Mouse (Mus musculus): Measurements from ENCODE around the gene Ldb2.

Gene Ldb2

DNA sequence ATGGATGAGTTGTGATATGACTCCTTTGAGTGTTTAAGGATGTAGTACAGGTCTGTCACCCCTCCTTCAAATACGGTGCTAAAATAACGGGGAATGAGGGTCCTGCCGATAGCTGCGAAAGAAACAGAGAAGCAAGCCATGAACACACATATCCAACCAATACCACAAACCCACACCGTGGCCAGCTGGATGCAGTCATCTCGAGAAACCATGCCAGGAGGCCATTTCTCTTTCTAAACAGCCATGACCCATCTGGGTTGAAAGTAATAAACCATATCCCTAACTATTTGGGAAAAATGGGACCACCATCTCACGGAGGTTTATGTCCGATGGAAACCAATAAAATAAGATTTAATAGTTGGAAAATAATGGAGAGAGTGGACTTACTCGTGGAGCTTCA, 257.7 kb downstream of the Ldb2 start:
- DNase-seq (ENCODE audit: low spot score) = no peak

DNA sequence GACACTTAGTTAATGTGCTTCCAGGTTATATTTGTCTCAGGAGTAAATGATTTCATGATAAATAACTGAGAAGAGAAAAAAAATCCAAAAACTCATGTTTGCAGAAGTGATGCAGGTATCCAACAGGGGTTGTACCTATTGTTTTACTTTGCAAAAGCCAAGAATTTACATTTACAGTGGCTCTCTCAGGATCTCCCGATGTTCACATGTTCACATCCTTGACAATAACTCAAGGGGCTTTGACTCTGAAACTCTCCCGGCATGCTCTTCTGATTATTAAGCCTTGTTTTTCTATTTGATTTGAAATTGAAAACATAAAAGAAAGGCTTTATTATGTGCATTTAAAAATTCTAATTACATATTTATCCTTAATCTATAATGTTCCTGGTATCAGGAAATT, 260.8 kb downstream of the Ldb2 start:
- DNase-seq (ENCODE audit: low spot score) = no peak

DNA sequence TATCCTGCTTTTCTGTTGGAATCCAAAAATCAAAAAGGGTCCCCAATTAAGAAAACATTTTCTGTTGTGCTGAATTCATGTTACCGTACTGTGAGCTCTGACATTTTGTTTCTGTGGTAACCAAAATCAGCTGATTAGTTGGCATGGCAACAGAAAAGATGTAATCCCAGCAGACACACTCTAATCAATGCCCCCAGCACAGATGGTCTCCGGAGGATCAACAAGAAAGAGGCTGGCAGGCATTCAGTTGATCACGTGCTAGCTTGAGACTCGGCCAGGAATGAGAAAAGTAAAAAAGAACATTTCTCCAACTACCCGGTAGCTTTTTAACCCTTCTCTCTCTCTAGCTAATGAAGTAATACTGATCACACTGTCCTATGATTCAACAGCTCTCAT, 261.5 kb downstream of the Ldb2 start:
- DNase-seq (ENCODE audit: low spot score) = no peak

DNA sequence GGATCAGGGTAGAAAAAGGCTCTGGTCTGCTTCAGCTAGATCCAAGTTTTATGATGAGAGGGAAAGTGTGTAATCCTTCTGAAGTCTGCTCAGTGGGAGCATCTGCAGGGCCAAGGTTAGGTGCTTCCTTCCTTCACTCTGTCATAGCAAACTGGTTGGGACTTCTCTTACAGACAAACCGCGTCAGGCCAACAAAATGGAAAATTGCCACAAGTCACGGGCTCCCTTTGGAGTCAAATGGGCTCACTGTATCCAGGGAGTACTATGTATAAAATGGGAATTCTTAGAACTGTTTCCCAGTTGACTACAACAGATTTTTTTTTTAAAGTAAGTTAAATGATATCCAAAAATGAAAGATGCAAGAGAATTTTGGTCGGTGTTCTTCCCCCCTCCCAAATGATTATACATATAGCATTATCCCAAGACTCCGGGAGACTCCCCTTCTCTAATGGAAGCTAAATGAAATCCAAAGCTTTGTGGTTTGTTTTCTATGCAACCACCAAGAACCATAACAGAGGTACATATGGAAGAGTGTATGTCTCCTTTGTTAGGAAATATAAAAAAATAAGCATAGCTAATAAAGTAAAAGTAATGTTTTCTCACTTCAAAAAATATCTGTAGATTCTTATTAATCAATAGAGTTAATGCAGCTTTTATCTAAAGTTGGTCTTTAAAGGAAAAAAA, 262.0 kb downstream of the Ldb2 start:
- no peak for DNase-seq (ENCODE audit: low spot score)

DNA sequence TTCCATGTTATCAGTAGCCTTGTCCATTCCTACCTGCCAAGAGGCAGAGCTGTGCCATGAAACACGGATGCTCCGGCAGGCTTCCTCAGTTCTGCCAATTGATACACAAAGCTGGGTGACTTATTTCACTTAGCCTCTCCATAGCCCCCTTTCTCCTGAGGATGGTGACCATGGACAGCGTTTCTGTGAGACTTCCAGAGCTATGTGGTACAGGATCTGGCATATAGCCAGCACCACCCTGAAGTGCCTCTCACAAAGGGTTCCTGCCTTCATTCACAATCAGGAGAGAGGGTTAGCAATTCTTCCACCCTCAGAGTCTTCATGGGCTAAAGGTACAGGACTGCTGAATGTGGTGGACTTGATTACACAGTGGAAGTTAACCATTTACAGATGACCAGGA, 270.0 kb downstream of the Ldb2 start:
- no peak for DNase-seq (ENCODE audit: low spot score)

DNA sequence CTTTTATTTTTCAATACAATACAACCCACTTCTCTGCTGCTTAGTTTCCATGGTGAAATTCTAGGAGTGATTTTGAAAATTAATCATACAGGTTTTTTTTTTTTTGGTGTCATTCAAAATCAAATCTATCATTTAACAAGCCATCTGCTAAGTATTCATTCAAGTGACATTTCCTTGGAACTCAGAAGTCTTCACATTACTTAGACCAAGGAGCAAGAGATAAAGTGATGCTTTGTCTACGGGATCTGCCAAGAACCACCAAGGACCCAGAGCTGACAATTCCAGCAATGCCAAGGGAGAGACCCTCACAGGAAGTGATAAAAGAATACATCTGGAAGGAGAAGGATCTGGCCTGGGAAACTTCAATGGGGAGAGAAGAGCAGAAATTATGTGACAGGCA, 270.5 kb downstream of the Ldb2 start:
- DNase-seq (ENCODE audit: low spot score) = no peak

DNA sequence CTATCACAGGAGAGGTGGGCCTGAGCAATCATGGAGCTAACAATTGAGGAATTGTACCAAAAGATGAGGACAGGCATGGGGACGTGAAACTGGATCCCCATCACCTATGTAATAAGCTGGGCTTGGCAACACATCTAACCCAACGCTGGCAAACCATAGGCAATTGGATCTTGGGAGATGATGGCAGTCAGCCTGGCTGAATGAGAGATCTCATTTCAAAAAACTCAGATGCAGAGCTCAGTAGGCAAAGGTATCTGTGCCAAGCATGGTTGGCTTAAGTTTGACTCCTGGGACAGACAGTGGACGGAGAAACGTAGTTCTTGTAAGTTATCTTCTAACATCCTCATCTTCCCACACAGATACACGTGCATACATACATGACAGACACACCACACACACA, 294.3 kb downstream of the Ldb2 start:
- no peak for DNase-seq (ENCODE audit: low spot score)

DNA sequence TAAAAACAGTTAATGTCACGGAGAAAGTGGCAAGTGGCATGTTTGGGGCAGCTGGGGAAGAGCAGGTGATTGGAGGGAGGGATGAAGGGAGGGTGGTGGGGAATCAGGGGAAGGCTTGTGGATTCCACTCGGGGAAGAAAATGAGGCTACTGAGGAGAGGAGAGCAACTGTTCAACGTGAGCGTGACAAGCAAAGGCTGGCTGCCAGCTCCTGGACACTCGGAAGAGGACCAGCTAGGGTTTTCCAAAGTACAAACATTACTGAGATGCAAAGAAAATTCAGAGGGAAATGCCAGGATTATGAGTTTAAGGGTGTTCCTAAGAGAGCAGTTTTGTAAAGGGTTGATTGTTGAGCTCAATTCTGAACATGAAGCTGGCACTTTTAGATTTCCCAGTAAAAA, 294.7 kb downstream of the Ldb2 start:
- DNase-seq (ENCODE audit: low spot score) = no peak

DNA sequence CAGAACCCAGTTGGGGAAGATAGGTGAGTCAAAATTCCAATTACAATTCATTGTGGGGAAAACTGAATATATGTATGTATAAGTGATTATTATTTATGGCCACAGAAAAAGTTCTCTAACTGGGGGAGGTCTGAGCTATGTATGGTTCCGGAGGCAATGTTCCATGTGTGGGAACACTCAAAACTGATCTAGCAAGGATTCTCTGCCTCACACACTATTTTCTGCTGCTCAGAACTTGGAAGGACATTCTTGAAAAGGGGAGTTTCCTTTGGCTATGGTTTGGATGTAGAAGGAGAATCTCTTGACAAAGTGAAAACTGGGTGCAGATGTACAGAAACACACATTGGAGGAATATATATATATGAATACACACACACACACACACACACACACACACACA, 301.3 kb downstream of the Ldb2 start:
- no peak for DNase-seq (ENCODE audit: low spot score)

DNA sequence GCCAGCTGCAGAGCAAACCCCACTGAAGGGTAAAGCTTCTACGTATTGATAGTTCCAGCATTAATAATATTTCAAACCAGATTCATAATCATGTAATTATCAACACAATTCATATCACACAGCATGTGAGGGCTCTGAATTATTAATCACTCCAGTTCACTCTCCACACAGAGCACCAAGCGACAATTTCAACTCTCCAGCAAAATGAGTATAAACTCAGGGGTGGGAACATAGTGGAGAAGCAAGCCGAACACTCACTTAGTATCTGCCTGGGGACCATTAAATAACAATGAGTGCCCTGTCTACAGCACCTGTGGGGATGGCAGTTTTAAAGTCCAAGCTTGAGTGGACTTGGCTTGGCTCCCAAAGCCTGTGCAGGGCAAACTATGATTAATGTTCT, 302.6 kb downstream of the Ldb2 start:
- no peak for DNase-seq (ENCODE audit: low spot score)

DNA sequence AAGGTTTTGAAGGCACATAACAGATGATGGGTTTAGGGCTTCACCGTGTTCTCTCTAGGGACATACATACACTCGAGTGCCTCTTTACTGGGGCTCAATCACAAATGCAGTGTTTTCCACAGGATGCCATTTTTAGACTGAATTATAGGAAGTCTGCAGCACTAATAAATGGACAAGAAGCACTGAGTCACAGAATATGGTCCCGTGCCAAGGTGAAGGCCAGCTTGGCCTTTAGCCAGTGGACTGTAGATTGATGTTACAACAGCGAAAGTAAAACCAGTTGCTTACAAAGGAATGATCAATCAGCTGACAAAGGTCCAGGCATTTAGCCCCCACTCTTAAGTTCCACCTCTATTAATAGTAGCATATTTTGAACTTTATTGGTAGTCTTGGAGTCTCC, 304.4 kb downstream of the Ldb2 start:
- DNase-seq (ENCODE audit: low spot score) = no peak

DNA sequence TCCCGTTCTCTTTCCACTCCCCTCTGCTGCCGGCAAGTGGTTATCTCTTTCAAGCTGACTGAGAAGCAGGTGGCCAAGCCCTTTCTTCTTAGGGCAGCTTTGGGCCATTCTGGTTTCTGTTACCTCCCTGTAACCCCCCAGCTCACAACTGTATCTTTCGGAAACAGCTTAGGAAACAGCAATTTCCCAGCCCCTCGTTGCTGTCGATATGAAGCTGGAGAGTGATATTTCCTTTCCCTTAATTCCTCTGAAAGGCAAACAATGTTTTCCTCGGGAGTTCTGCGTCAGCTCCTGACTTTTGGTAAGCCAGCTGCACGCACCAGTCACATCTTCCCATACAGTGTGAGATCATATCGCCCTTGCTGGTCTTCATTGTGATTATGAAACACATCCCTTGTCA, 305.3 kb downstream of the Ldb2 start:
- DNase-seq (ENCODE audit: low spot score) = no peak

DNA sequence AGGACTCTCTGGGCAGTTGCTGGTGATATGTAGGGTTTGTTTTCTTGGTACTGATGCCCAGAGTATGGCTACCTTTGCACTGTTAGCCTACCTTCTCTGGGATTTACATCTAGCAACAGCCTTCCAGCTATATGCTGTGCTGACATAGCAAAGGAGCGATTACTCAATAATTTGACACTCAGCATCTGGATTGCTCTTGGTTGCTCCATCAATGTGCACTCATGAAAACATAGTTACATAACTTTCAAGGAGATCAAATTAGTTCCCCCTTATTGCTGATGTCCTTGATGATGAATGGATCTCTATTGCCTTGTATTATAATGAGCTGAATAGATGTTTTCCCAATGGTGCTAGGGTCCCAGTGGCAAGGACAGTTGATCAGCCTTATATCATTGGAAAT, 308.0 kb downstream of the Ldb2 start:
- no peak for DNase-seq (ENCODE audit: low spot score)

DNA sequence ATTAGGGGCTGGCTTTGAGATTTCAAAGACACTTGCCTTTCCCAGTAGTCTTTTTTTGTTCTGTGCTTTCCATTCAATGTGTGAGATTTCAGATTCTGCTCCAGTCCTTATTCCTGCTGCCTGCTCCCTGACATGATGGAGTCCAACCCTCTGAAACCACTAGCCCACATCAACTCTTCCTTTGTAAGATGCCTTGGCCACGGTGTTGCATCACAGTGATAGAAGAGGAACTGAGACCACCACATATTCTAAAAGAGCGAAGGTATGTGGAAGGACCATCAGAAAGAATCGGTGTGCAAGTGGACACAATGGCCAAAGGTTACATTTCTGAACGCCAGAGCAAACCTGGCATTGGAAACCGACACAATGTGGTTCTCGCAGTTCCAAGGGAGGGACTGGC, 309.0 kb downstream of the Ldb2 start:
- DNase-seq (ENCODE audit: low spot score) = no peak

DNA sequence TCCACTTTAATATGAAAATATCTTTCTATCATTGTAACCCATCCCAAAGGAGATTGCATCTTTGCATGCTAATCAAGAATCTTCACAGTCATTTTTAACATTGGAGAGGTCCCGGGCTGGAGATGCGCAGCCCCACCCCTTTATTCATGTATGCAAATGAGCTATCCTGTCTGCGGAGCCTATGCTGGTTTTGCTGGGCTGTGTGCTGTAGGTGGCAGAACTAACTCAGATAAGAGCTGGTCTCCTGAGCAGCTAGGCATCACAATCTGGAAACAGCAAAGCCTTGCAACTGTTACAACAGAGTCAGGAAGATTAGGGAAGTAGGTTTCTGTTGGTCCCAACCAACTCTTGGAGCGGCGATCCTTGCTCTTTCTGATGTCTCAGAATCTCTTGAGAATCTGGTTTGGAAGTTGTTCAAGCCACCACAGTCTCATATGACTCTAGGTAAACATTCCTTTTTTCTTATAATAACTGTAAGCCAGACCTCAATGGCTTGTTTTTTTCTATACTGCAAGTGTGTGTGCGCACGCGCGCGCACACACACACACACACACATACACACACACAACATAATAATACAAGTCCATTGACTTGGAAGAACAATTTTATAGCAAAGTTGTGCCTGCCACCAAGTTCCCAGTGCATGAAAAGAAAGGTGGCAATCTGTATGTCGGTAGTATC, 315.9 kb downstream of the Ldb2 start:
- no peak for DNase-seq (ENCODE audit: low spot score)

DNA sequence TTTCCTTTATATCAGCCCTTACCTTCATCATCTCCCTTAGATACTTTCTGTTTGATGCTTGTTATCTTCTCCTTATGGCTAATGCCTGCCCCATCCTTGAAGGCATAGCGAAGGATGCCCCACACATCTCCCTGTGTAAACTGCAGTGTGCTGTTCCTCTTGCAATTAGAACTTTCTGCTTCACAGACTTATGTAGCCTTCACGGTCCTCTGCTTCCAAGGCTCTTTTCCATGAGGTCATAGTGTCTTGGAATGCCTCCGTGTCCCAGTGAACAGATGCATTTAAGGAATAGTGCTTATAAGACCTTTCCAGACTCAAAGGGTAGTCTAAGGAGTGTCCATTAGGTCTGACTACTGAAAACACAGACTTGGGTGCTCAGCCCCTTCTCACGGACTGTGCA, 318.1 kb downstream of the Ldb2 start:
- no peak for DNase-seq (ENCODE audit: low spot score)

DNA sequence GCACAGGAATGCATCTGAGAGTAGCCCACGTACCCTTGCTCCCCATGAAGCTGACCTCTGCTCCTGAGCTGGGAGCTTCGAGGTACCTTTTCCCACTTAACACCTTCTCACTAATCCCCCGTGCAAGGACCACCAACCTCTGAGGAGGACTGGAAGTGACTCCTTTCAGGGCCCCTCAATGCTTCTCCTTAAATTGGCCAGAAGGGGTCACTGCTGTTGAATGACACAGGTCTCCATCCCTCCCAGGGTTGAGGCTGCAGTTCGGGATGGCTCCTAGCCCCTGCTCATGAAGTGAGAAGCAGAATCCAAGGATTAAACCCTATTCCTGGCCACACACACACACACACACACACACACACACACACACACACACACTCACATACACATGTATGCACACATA, 323.1 kb downstream of the Ldb2 start:
- no peak for DNase-seq (ENCODE audit: low spot score)

DNA sequence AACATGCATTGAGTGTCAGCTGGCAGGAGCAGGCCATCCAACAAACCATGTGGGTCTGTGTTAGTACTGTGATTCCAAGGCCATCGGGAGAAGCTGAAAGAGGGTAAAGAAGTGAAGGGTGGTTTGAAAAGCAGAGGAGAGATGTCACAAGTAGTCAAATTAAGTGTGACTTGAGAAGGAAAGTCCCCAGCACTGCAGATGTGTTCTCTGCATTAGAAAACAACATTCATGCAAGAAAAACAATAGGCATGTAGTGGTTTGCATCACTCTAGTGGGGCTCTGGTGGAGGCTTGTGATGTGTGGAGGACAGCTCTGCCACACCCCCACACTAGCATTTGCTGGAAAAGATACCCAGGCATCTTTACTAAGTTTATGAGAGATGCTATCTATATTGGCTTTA, 323.9 kb downstream of the Ldb2 start:
- no peak for DNase-seq (ENCODE audit: low spot score)

DNA sequence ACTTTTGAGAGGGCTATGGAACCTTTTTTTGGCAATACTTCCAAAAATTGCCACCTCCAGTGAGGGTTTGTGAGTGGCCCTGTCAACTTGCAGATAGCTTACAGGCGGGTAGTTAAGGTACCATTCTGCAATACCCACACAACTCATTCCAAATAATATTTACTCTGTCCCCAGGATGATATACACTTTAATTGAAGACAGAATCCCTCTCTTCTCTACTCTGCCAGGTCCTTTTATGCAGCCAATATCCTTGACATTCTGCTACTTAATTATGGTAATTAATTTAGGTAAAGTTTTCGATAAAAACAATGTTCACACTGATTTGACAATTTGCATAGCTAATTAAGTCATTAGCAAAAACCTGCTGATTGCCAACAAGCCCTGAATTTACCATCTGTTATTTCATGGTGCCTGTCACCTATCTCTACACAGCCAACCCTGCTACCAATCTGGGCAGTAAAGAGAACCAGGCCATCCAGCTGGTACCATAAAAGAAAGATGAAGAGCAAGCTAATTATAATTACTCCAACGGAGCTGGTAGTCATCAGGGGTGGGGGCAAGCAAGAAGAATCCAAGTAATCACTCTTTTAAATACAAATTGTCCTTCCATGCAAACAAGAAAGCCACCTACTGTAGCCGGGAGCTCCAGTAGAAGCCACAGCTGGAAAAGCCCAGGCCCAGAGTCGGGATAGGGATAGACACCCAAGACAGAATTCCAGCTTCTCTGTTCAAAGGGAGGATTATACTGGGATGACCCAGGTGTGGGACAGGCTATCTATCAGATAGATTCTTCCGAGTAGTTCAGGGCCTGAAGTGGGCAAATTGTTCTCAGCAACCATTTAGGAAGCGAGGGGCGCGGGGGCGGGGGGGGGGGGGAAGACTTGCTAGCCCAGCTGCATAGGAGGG, 325.4 kb downstream of the Ldb2 start:
- no peak for DNase-seq (ENCODE audit: low spot score)

DNA sequence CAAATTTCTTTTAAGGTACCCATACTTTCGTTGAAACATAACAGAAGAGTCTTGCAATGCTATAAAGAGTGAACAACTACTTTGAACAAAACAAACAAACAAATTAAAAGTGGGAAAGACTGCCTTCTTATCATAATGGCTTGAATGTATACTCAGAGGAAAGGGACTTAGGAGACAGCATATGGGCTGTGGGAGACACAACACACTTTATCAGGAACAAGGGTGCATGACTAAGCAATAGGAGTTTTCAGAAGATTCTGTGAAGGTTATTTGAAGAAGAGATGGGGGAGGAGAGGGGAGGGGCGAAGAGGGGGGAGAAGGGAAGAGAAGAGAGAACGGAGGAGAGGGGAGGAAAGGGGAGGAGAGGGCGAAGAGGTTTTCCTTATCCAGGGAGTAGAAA, 334.2 kb downstream of the Ldb2 start:
- no peak for DNase-seq (ENCODE audit: low spot score)
